Mouse (Mus musculus): Measurements from ENCODE around the gene Slc23a4.

Slc23a4 gene

GRCm38 (mm10) chr6:34955862-34956241 is 32.4 kb downstream of the Slc23a4 start:
- no peak for DNase-seq (ENCODE audit: low spot score in 2 of 2)

GRCm38 (mm10) chr6:34954926-34955861 is 33.0 kb downstream of the Slc23a4 start:
- no peak for DNase-seq (ENCODE audit: low spot score in 2 of 2)

GRCm38 (mm10) chr6:34951956-34952667 is 36.1 kb downstream of the Slc23a4 start:
- no peak for DNase-seq (ENCODE audit: low spot score in 2 of 2)

GRCm38 (mm10) chr6:34951518-34951917 is 36.7 kb downstream of the Slc23a4 start:
- DNase-seq (ENCODE audit: low spot score in 2 of 2), result no peak

GRCm38 (mm10) chr6:34948461-34948860 is 39.7 kb downstream of the Slc23a4 start:
- DNase-seq (ENCODE audit: low spot score in 2 of 2), result no peak

GRCm38 (mm10) chr6:34946486-34947079 is 41.6 kb downstream of the Slc23a4 start:
- no peak for DNase-seq (ENCODE audit: low spot score in 2 of 2)

- DNase-seq (ENCODE audit: low spot score in 2 of 2), result no peak
Measured at GRCm38 (mm10) chr6:34943499-34943898, 44.7 kb downstream of the Slc23a4 start.

GRCm38 (mm10) chr6:34942446-34942845 is 45.8 kb downstream of the Slc23a4 start:
- DNase-seq (ENCODE audit: low spot score in 2 of 2), result no peak

- DNase-seq (ENCODE audit: low spot score in 2 of 2), result no peak
Measured at GRCm38 (mm10) chr6:34941496-34941895, 46.7 kb downstream of the Slc23a4 start.

- DNase-seq (ENCODE audit: low spot score in 2 of 2), result no peak
Measured at GRCm38 (mm10) chr6:34939451-34939850, 48.8 kb downstream of the Slc23a4 start.

GRCm38 (mm10) chr6:34938929-34939325 is 49.3 kb downstream of the Slc23a4 start:
- no peak for DNase-seq (ENCODE audit: low spot score in 2 of 2)

- no peak for DNase-seq (ENCODE audit: low spot score in 2 of 2)
Measured at GRCm38 (mm10) chr6:34938280-34938928, 49.8 kb downstream of the Slc23a4 start.

- no peak for DNase-seq (ENCODE audit: low spot score in 2 of 2)
Measured at GRCm38 (mm10) chr6:34936743-34937142, 51.5 kb downstream of the Slc23a4 start.

GRCm38 (mm10) chr6:34932633-34933032 is 55.6 kb downstream of the Slc23a4 start:
- DNase-seq (ENCODE audit: low spot score in 2 of 2), result no peak

GRCm38 (mm10) chr6:34927594-34927993 is 60.6 kb downstream of the Slc23a4 start:
- DNase-seq (ENCODE audit: low spot score in 2 of 2), result no peak

GRCm38 (mm10) chr6:34927156-34927555 is 61.0 kb downstream of the Slc23a4 start:
- peak; percentile 63 to 87 for DNase-seq (ENCODE audit: low spot score in 2 of 2)

GRCm38 (mm10) chr6:34921941-34922340 is 66.3 kb downstream of the Slc23a4 start:
- peak in 1 of 2 experiments; percentile 58 for DNase-seq (ENCODE audit: low spot score in 2 of 2)

GRCm38 (mm10) chr6:34920631-34921030 is 67.6 kb downstream of the Slc23a4 start:
- DNase-seq (ENCODE audit: low spot score in 2 of 2), result no peak

- no peak for DNase-seq (ENCODE audit: low spot score in 2 of 2)
Measured at GRCm38 (mm10) chr6:34919956-34920355, 68.2 kb downstream of the Slc23a4 start, which contains the start of gene Stra8. TSS of gene Stra8 (plus strand) at chr6:34920163.

GRCm38 (mm10) chr6:34919146-34919545 is 69.1 kb downstream of the Slc23a4 start:
- DNase-seq (ENCODE audit: low spot score in 2 of 2), result no peak

- no peak for DNase-seq (ENCODE audit: low spot score in 2 of 2)
Measured at GRCm38 (mm10) chr6:34914462-34914861, 73.7 kb downstream of the Slc23a4 start.
